Mouse (Mus musculus) heart, adult 2 months (tissue): ENCODE measurements around the gene Il22ra2.

ENCODE experiments used
- CTCF ChIP-seq: fragments of 200-600 bp; IDR thresholded peaks from 2 replicates; pipeline ENCODE4 v1.8.1; 2022; ENCODE audit warnings: antibody characterized with exemption, mild to moderate bottlenecking, moderate library complexity
- EP300 ChIP-seq: fragments of 200-500 bp; IDR thresholded peaks from 2 replicates; pipeline ENCODE4 v1.6.1; 2011; ENCODE audit warnings: low read depth, low read length, control low read depth; ENCODE audit not compliant: insufficient read depth
- POLR2A ChIP-seq: fragments of 200-500 bp; IDR thresholded peaks from 2 replicates; pipeline ENCODE4 v1.6.1; 2011; ENCODE audit warnings: mild to moderate bottlenecking, low read depth, low read length, control low read depth; ENCODE audit not compliant: insufficient read depth

- TF ChIP-seq EP300 (no peak), POLR2A (no peak), CTCF (no peak)
Observed at GRCm38 (mm10) chr10:19592556-19592955, 29.2 kb upstream of the Il22ra2 start.
